Mouse (Mus musculus) MEL (cell line): ENCODE measurements around the gene Epha2. TPM values are rescaled to one million over a fixed set of nuclear protein-coding genes. Genes with fewer than 3 reads are reported as not detected.

Experiments
- DNase-seq: peaks from one replicate; pipeline ENCODE4 v3.0.0; 2011; ENCODE audit warnings: low read depth, low spot score
- H3K27ac ChIP-seq: 2 replicates; pipeline ENCODE4 v1.5.1; 2012; ENCODE audit warnings: low read depth, mild to moderate bottlenecking, control low read depth, low read length, moderate library complexity; ENCODE audit not compliant: control insufficient read depth
- H3K27me3 ChIP-seq, 2 experiments: fragments of 150-350 bp in 1 of 2; sonication (generic) in 1 of 2; 2 replicates each; pipeline ENCODE4 v1.6.1; 2012; ENCODE audit warnings: low read length in 2 of 2, mild to moderate bottlenecking in 2 of 2, improper control_type of control experiment in 1 of 2, moderate library complexity in 1 of 2; ENCODE audit not compliant: insufficient read depth in 2 of 2, control insufficient read depth in 1 of 2
- H3K36me3 ChIP-seq, 2 experiments: 2 replicates each; pipeline ENCODE4 v1.6.1; 2012 to 2014; ENCODE audit warnings: low read length in 2 of 2, improper control_type of control experiment in 1 of 2, inconsistent platforms in 1 of 2, mild to moderate bottlenecking in 1 of 2; ENCODE audit not compliant: insufficient read depth in 2 of 2, control insufficient read depth in 1 of 2
- H3K4me1 ChIP-seq, 2 experiments: fragments of 150-350 bp in 1 of 2; sonication (generic) in 1 of 2; 2 replicates each; pipeline ENCODE4 v1.6.1; 2012; ENCODE audit warnings: low read length in 2 of 2, improper control_type of control experiment in 1 of 2, mild to moderate bottlenecking in 1 of 2; ENCODE audit not compliant: insufficient read depth in 2 of 2, control insufficient read depth in 1 of 2
- H3K4me3 ChIP-seq, 2 experiments: fragments of 150-350 bp in 1 of 2; sonication (generic) in 1 of 2; 2 replicates each; pipeline ENCODE4 v1.5.1; 2012; ENCODE audit warnings: low read depth in 2 of 2, low read length in 2 of 2, mild to moderate bottlenecking in 2 of 2, moderate library complexity in 2 of 2, control low read depth in 1 of 2, improper control_type of control experiment in 1 of 2; ENCODE audit not compliant: control insufficient read depth in 1 of 2, insufficient read depth in 1 of 2
- H3K79me2 ChIP-seq: 2 replicates; pipeline ENCODE4 v1.6.1; 2012; ENCODE audit warnings: mild to moderate bottlenecking, low read length, moderate library complexity; ENCODE audit not compliant: control insufficient read depth, poor library complexity, insufficient read depth
- H3K9ac ChIP-seq: 2 replicates; pipeline ENCODE4 v1.6.1; 2012; ENCODE audit warnings: low read depth, mild to moderate bottlenecking, control low read depth, low read length, moderate library complexity; ENCODE audit not compliant: control insufficient read depth, poor library complexity, severe bottlenecking
- H3K9me3 ChIP-seq: fragments of 150-350 bp; sonication (generic); replicated peaks from 2 replicates; pipeline ENCODE4 v1.6.1; 2012; ENCODE audit warnings: mild to moderate bottlenecking, low read length, improper control_type of control experiment, moderate library complexity; ENCODE audit not compliant: insufficient read depth
- BHLHE40 ChIP-seq: IDR thresholded peaks from 2 replicates; pipeline ENCODE4 v1.6.1; 2012; ENCODE audit warnings: low read depth, mild to moderate bottlenecking, inconsistent platforms, low read length, improper control_type of control experiment, borderline replicate concordance
- CHD1 ChIP-seq: IDR thresholded peaks from 2 replicates; pipeline ENCODE4 v1.6.1; 2012; ENCODE audit warnings: low read depth, mild to moderate bottlenecking, inconsistent platforms, low read length, improper control_type of control experiment
- CHD2 ChIP-seq: IDR thresholded peaks from 2 replicates; pipeline ENCODE4 v1.6.1; 2011; ENCODE audit warnings: low read length, improper control_type of control experiment
- CTCF ChIP-seq, 3 experiments: IDR thresholded peaks in 2 of 3; conservative IDR thresholded peaks in 1 of 3; 2 replicates each; pipeline ENCODE4 v1.5.1; 2011 to 2012; ENCODE audit warnings: low read length in 3 of 3, low read depth in 2 of 3, mild to moderate bottlenecking in 2 of 3, improper control_type of control experiment in 1 of 3, inconsistent platforms in 1 of 3, mixed read lengths in 1 of 3, moderate library complexity in 1 of 3; ENCODE audit not compliant: control insufficient read depth in 1 of 3, insufficient read depth in 1 of 3, poor library complexity in 1 of 3, severe bottlenecking in 1 of 3
- E2F4 ChIP-seq: IDR thresholded peaks from 2 replicates; pipeline ENCODE4 v1.6.1; 2011; ENCODE audit warnings: low read depth, low read length, improper control_type of control experiment, borderline replicate concordance
- EP300 ChIP-seq, 2 experiments: IDR thresholded peaks; 2 replicates each; pipeline ENCODE4 v1.6.1; 2011; ENCODE audit warnings: improper control_type of control experiment in 2 of 2, low read length in 2 of 2, low read depth in 1 of 2, mild to moderate bottlenecking in 1 of 2
- GABPA ChIP-seq: IDR thresholded peaks from 2 replicates; pipeline ENCODE4 v1.6.1; 2012; ENCODE audit warnings: low read depth, mild to moderate bottlenecking, inconsistent platforms, low read length, improper control_type of control experiment, moderate library complexity
- HCFC1 ChIP-seq: IDR thresholded peaks from 2 replicates; pipeline ENCODE4 v1.6.1; 2012; ENCODE audit warnings: low read depth, mild to moderate bottlenecking, inconsistent platforms, low read length, improper control_type of control experiment, moderate library complexity
- MAFK ChIP-seq: IDR thresholded peaks from 2 replicates; pipeline ENCODE4 v1.6.1; 2011; ENCODE audit warnings: low read depth, mild to moderate bottlenecking, low read length, improper control_type of control experiment, borderline replicate concordance
- MEF2A ChIP-seq: IDR thresholded peaks from 2 replicates; pipeline ENCODE4 v1.6.1; 2014; ENCODE audit warnings: low read depth, mild to moderate bottlenecking, inconsistent platforms, low read length, improper control_type of control experiment; ENCODE audit not compliant: poor library complexity, insufficient replicate concordance, severe bottlenecking; ENCODE audit errors: extremely low read depth
- MYB ChIP-seq: IDR thresholded peaks from 2 replicates; pipeline ENCODE4 v1.6.1; 2011; ENCODE audit warnings: mild to moderate bottlenecking, low read depth, low read length, improper control_type of control experiment
- NRF1 ChIP-seq: IDR thresholded peaks from 2 replicates; pipeline ENCODE4 v1.6.1; 2014; ENCODE audit warnings: low read depth, mild to moderate bottlenecking, inconsistent platforms, low read length, improper control_type of control experiment, moderate library complexity; ENCODE audit not compliant: poor library complexity, insufficient read depth, severe bottlenecking
- POLR2AphosphoS2 ChIP-seq: IDR thresholded peaks from 2 replicates; pipeline ENCODE4 v1.6.1; 2011; ENCODE audit warnings: low read length, improper control_type of control experiment
- RCOR1 ChIP-seq: IDR thresholded peaks from 2 replicates; pipeline ENCODE4 v1.6.1; 2012; ENCODE audit warnings: low read depth, mild to moderate bottlenecking, inconsistent platforms, low read length, improper control_type of control experiment
- TAL1 ChIP-seq: IDR thresholded peaks from 2 replicates; pipeline ENCODE4 v1.6.1; 2012; ENCODE audit warnings: mild to moderate bottlenecking, inconsistent platforms, low read length, moderate library complexity, mixed read lengths
- TBP ChIP-seq: IDR thresholded peaks from 2 replicates; pipeline ENCODE4 v1.8.0; 2011; ENCODE audit warnings: low read depth, low read length, improper control_type of control experiment
- UBTF ChIP-seq: IDR thresholded peaks from 2 replicates; pipeline ENCODE4 v1.6.1; 2012; ENCODE audit warnings: low read depth, mild to moderate bottlenecking, inconsistent platforms, low read length, improper control_type of control experiment, moderate library complexity, borderline replicate concordance; ENCODE audit not compliant: insufficient read depth
- USF2 ChIP-seq, 2 experiments: IDR thresholded peaks; 2 replicates each; pipeline ENCODE4 v1.6.1; 2011 to 2012; ENCODE audit warnings: improper control_type of control experiment in 2 of 2, low read length in 2 of 2, borderline replicate concordance in 1 of 2, inconsistent platforms in 1 of 2, low read depth in 1 of 2, mild to moderate bottlenecking in 1 of 2; ENCODE audit not compliant: insufficient read depth in 1 of 2
- ZKSCAN1 ChIP-seq: IDR thresholded peaks from 2 replicates; pipeline ENCODE4 v1.6.1; 2012; ENCODE audit warnings: low read depth, mild to moderate bottlenecking, inconsistent platforms, low read length, improper control_type of control experiment, moderate library complexity
- ZMIZ1 ChIP-seq: IDR thresholded peaks from 2 replicates; pipeline ENCODE4 v1.6.1; 2012; ENCODE audit warnings: low read depth, mild to moderate bottlenecking, inconsistent platforms, low read length, improper control_type of control experiment, moderate library complexity
- polyA plus RNA-seq, 2 experiments: library from polyadenylated mRNA; stranded (reverse) in 1 of 2; unstranded in 1 of 2; fragments of >175 nt in 1 of 2; fragments of >200 nt in 1 of 2; gene quantifications; 2 replicates each; pipeline versions ENCODE4 v1.2.1 to v1.2.4; 2012; ENCODE audit warnings: low replicate concordance in 2 of 2, low read depth in 1 of 2; ENCODE audit not compliant: insufficient read length in 2 of 2, insufficient read depth in 1 of 2, missing spikeins in 1 of 2
- total RNA-seq: library from RNA; depleted of rRNA; stranded (reverse); fragments of 300-350 nt; gene quantifications from 2 replicates; pipeline ENCODE4 v1.2.3, GENCODE M21; 2012

The Epha2 gene
- total and polyA plus RNA-seq, 3 experiments = 2.3 to 5.9 TPM; not detected in 1

- Histone ChIP-seq H3K27me3 (0 out of 4 replicates have a peak, but pooled peaks cover 0 to 2% of the 10 kb centered on the region in 2 experiments), H3K4me1 (peaks cover 0 to 14% of the 10 kb centered on the region in 2 experiments; a peak in 1 of 4 replicates), H3K36me3 (peaks cover 0 to 2% of the 10 kb centered on the region in 2 experiments; a peak in 1 of 4 replicates), H3K9ac (no peak overlapping the region), H3K4me3 (no peak overlapping the region), H3K79me2 (no peaks in the 10 kb centered on the region), H3K27ac (no peak overlapping the region), H3K9me3 (no peaks in the 10 kb centered on the region)
- no peak for DNase-seq
- TF ChIP-seq TBP (no peak), CTCF (IDR thresholded peaks at IDR 0.05 in 2 of 3, conservative IDR thresholded peaks at IDR 0.05 in 1 of 3; ENCODE audit: control insufficient read depth in 1 of 3, insufficient read depth in 1 of 3, low read depth in 2 of 3, low read length in 3 of 3, poor library complexity in 1 of 3, severe bottlenecking in 1 of 3) (peak in 1 of 3 experiments; percentile 8; a peak in 1 of 6 replicates), BHLHE40 (no peak), CHD2 (no peak), MAFK (no peak)
These were observed 29.8 kb upstream of the Epha2 start for GRCm38 (mm10) chr4:141271228-141271627.

- no peak for TF ChIP-seq CHD2
- TF ChIP-seq BHLHE40 = no peak
- TF ChIP-seq ZKSCAN1 = no peak
- TF ChIP-seq HCFC1 = no peak
- no peak for TF ChIP-seq USF2 (IDR thresholded peaks at IDR 0.05; ENCODE audit: borderline replicate concordance in 1 of 2, insufficient read depth in 1 of 2, low read depth in 1 of 2, low read length in 2 of 2)
- no peak for TF ChIP-seq MYB
- no peak for TF ChIP-seq POLR2AphosphoS2
- TF ChIP-seq EP300 (IDR thresholded peaks at IDR 0.05; ENCODE audit: low read depth in 1 of 2, low read length in 2 of 2) = no peak
- TF ChIP-seq ZMIZ1 = no peak
- Histone ChIP-seq H3K9me3 (no peaks in the 10 kb centered on the region), H3K4me1 (peaks cover 0 to 14% of the 10 kb centered on the region in 2 experiments; a peak in 1 of 4 replicates), H3K4me3 (no peak overlapping the region), H3K36me3 (peaks cover 0 to 2% of the 10 kb centered on the region in 2 experiments; a peak in 1 of 4 replicates), H3K79me2 (no peaks in the 10 kb centered on the region), H3K27me3 (0 out of 4 replicates have a peak, but pooled peaks cover 0 to 2% of the 10 kb centered on the region in 2 experiments), H3K9ac (no peak overlapping the region), H3K27ac (no peak overlapping the region)
- DNase-seq = no peak
These were observed 29.3 kb upstream of the Epha2 start for GRCm38 (mm10) chr4:141271721-141272120.

GRCm38 (mm10) chr4:141272878-141273277 lies 28.2 kb upstream of the Epha2 start:
- no peaks in the 10 kb centered on the region for H3K9me3 ChIP-seq
- no peak overlapping the region for H3K4me3 ChIP-seq
- peak; percentile 64 for DNase-seq
- no peaks in the 10 kb centered on the region for H3K36me3 ChIP-seq
- TF ChIP-seq NRF1 = no peak
- no peak for TF ChIP-seq MEF2A
- TF ChIP-seq E2F4 = no peak
- TF ChIP-seq UBTF = no peak
- no peak for TF ChIP-seq TAL1
- no peak for TF ChIP-seq CHD1
- peak; percentile 70 for TF ChIP-seq RCOR1
- no peak for TF ChIP-seq GABPA
- no peak overlapping the region for H3K9ac ChIP-seq
- H3K27ac ChIP-seq = no peak overlapping the region
- H3K4me1 ChIP-seq = peaks cover 0 to 10% of the 10 kb centered on the region in 2 experiments; a peak in 1 of 4 replicates
- H3K27me3 ChIP-seq = 0 out of 4 replicates have a peak, but pooled peaks cover 0 to 2% of the 10 kb centered on the region in 2 experiments
- no peaks in the 10 kb centered on the region for H3K79me2 ChIP-seq
